Mouse (Mus musculus): ENCODE data around the gene Tmem8b. TPM values are rescaled to one million over a fixed set of nuclear protein-coding genes. Genes with fewer than 3 reads are reported as not detected.

The Tmem8b gene
- polyA plus RNA-seq, 1 experiment from 2014 or later: 4.4 TPM

DNA sequence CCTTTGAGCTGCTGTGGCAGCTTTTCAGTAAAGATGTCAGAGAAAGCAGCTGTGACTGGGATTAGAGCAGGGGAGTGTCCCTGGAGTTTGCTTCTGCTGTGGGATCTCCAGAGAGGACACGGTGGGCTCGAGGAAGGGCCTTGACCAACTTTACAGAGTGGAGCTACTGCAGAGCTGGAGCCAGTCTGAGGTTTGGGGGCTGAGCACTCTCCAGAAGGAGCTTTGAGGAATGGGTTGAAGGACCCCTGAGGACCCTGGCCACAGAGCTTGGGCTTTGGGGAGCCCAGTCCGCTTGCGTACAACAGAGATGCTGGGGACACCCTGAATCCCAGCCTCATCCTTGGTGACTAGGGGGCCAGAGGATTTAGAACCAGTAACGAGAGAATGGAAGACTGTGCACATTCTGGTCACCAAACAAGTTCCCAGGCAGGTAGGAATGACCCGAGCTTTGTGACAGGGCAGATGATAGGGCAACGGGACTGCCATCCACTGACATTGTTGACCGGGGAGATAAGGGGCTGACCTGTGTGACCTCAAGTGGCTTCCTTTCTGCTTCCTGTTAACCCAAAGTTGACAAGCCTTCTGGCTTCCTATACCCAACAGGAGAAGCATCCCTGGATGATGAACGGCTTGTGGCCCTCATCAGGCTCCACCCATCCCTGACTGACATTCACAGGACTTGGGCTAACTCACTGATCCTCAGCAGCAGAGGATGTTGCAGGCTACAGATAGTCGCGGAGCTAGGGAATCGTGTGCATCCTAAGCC, 57.6 kb downstream of the Tmem8b start:
- H3K27ac ChIP-seq (ENCODE audit: low read depth, low read length): no peak overlapping the region
- H3K9ac ChIP-seq (ENCODE audit: low read length): no peak overlapping the region
- no peaks in the 10 kb centered on the region for H3K4me1 ChIP-seq (ENCODE audit: control insufficient read depth, insufficient read depth, low read length)
- no peak for DNase-seq (ENCODE audit: low spot score, missing footprints)
- no peaks in the 10 kb centered on the region for H3K27me3 ChIP-seq (ENCODE audit: control insufficient read depth, insufficient read depth, low read length)
- no peaks in the 10 kb centered on the region for H3K9me3 ChIP-seq (ENCODE audit: control insufficient read depth, low read length)
- H3K4me3 ChIP-seq (ENCODE audit: low read depth, low read length): no peak overlapping the region
- no peaks in the 10 kb centered on the region for H3K36me3 ChIP-seq (ENCODE audit: control insufficient read depth, insufficient read depth, low read length)
- H3K4me2 ChIP-seq: no peak overlapping the region
- 74% methylated on average over 12 of the region's 12 CpGs for WGBS
- no peak for ATAC-seq (ENCODE audit: low FRiP score)

DNA sequence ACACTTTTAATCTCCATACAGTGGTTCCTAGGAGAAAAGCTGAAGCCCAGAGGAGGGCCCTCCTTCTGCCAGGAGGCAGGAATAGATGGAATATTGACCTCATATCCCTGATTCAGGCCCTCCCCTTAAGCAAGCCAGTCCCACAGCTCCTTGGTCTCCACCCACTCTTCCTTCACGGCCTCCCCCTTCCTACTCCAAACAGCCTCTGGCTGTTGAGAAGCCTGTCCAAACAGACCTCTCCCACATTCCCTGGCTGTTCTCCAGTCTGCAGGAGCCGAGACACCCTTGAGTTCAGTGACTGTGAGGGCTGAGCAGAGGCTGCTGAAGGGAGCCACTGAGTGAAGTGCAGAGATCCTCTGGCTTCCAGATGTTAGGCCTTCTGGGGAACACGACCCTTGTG, 58.2 kb downstream of the Tmem8b start, which contains the start of gene Hrct1:
Gene Hrct1, plus strand, starts transcription at position 194 of the 400 bp plus-strand sequence.
- H3K9me3 ChIP-seq (ENCODE audit: control insufficient read depth, low read length): no peaks in the 10 kb centered on the region
- H3K4me2 ChIP-seq: no peak within 1 kb of the TSS
- H3K4me1 ChIP-seq (ENCODE audit: control insufficient read depth, insufficient read depth, low read length): no peaks in the 10 kb centered on the region
- no peaks in the 10 kb centered on the region for H3K27me3 ChIP-seq (ENCODE audit: control insufficient read depth, insufficient read depth, low read length)
- H3K4me3 ChIP-seq (ENCODE audit: low read depth, low read length): no peak within 1 kb of the TSS
- DNase-seq (ENCODE audit: low spot score, missing footprints) (no peak), ATAC-seq (ENCODE audit: low FRiP score) (no peak)
- H3K36me3 ChIP-seq (ENCODE audit: control insufficient read depth, insufficient read depth, low read length): no peaks in the 10 kb centered on the region
- H3K9ac ChIP-seq (ENCODE audit: low read length): no peak within 1 kb of the TSS
- 80% methylated on average over 3 of the region's 3 CpGs for WGBS
- no peak within 1 kb of the TSS for H3K27ac ChIP-seq (ENCODE audit: low read depth, low read length)

DNA sequence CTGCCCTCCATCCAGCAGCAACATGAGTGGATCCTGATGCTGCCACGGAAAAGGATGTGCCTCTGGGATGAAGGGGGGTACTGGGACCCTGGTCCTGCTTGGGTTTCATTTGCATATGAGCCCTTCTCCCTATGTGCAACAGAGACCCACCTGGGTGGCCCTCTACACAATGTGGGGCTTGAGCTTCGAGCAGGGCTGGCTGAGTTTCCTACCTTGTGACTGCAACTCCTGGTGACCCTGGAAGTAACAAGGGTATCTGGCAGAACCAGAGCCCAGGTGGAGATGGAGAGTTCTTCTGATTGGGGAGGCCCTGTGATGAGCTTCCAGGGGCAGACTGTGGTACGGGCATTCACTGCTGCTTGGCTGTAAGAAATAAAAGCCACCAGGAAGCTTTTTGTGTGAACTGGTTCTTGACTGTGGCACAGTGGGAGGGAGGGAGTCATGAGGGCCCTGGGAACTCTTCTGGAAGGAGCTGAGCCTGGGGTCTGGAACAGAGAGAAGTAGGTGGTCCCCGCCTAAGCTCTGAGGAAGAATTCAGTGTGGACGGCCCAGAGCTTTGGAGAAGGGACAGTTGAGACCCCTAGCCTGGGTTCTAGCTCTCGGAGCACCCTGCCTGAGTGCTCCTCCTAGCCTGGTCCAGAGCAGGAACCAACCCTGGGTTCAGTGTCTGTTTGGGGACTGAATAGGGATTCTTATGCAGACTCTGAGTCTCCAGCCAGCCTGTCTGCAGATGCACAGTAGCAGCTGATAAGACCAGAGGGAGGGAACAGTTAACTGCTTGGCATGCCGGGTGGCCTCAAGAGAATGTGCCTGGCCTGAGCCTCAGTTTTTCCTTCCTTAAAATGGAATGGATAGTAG, 59.2 kb downstream of the Tmem8b start:
- H3K36me3 ChIP-seq (ENCODE audit: control insufficient read depth, insufficient read depth, low read length): no peaks in the 10 kb centered on the region
- no peaks in the 10 kb centered on the region for H3K9me3 ChIP-seq (ENCODE audit: control insufficient read depth, low read length)
- ATAC-seq (ENCODE audit: low FRiP score) (no peak), DNase-seq (ENCODE audit: low spot score, missing footprints) (no peak)
- no peak overlapping the region for H3K4me3 ChIP-seq (ENCODE audit: low read depth, low read length)
- no peak overlapping the region for H3K27ac ChIP-seq (ENCODE audit: low read depth, low read length)
- no peaks in the 10 kb centered on the region for H3K27me3 ChIP-seq (ENCODE audit: control insufficient read depth, insufficient read depth, low read length)
- H3K4me1 ChIP-seq (ENCODE audit: control insufficient read depth, insufficient read depth, low read length): no peaks in the 10 kb centered on the region
- no peak overlapping the region for H3K9ac ChIP-seq (ENCODE audit: low read length)
- 75% methylated on average over 7 of the region's 7 CpGs for WGBS
- no peak overlapping the region for H3K4me2 ChIP-seq

DNA sequence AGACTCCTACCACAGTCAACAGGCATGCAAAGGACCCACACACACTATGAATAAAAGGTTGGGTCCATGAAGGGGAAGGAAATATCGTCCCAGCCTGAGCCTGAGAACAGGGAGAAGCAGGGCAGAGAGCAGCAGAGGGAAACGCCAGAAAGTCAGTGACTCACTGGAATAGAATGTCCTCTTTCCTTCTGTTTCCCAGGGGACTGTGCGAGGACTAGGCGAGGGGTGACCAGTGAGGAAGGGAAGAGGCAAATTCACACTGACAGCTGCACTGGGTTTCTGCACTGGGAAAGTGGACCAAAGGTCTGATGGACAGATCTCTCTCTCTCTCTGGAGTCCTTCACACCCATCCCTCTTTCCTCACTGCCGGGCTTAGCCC, 59.8 kb downstream of the Tmem8b start:
- H3K36me3 ChIP-seq (ENCODE audit: control insufficient read depth, insufficient read depth, low read length): no peaks in the 10 kb centered on the region
- H3K9ac ChIP-seq (ENCODE audit: low read length): no peak overlapping the region
- no peak overlapping the region for H3K27ac ChIP-seq (ENCODE audit: low read depth, low read length)
- no peak for DNase-seq (ENCODE audit: low spot score, missing footprints)
- no peak overlapping the region for H3K4me3 ChIP-seq (ENCODE audit: low read depth, low read length)
- H3K27me3 ChIP-seq (ENCODE audit: control insufficient read depth, insufficient read depth, low read length): no peaks in the 10 kb centered on the region
- no peak overlapping the region for H3K4me2 ChIP-seq
- H3K4me1 ChIP-seq (ENCODE audit: control insufficient read depth, insufficient read depth, low read length): no peaks in the 10 kb centered on the region
- WGBS: 60% methylated on average over 5 of the region's 5 CpGs
- no peaks in the 10 kb centered on the region for H3K9me3 ChIP-seq (ENCODE audit: control insufficient read depth, low read length)
- no peak for ATAC-seq (ENCODE audit: low FRiP score)

DNA sequence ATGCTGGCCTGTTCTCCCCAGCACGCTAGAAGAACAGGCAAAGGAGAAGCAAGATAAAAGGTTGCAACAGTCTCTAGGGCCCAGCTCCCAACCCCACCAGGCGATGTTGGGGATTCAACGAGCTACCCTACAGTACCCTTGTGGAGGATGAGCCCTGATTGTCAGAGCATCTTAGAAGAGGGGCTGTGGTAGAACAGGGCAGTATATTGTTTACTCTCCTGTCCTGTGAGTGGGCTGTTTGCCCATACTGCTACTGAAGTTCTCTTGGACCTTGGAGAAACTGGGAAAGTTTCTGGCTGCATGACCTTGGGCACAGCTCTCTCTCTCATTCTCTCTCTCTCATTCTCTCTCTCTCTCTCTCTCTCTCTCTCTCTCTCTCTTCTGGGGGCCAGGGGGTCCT, 60.4 kb downstream of the Tmem8b start:
- H3K4me2 ChIP-seq: no peak overlapping the region
- no peak overlapping the region for H3K4me3 ChIP-seq (ENCODE audit: low read depth, low read length)
- no peak overlapping the region for H3K9ac ChIP-seq (ENCODE audit: low read length)
- WGBS: 71% methylated on average over 3 of the region's 3 CpGs
- H3K27ac ChIP-seq (ENCODE audit: low read depth, low read length): no peak overlapping the region
- H3K4me1 ChIP-seq (ENCODE audit: control insufficient read depth, insufficient read depth, low read length): no peaks in the 10 kb centered on the region
- H3K36me3 ChIP-seq (ENCODE audit: control insufficient read depth, insufficient read depth, low read length): no peaks in the 10 kb centered on the region
- H3K9me3 ChIP-seq (ENCODE audit: control insufficient read depth, low read length): no peaks in the 10 kb centered on the region
- no peak for ATAC-seq (ENCODE audit: low FRiP score)
- DNase-seq (ENCODE audit: low spot score, missing footprints): no peak
- H3K27me3 ChIP-seq (ENCODE audit: control insufficient read depth, insufficient read depth, low read length): no peaks in the 10 kb centered on the region

DNA sequence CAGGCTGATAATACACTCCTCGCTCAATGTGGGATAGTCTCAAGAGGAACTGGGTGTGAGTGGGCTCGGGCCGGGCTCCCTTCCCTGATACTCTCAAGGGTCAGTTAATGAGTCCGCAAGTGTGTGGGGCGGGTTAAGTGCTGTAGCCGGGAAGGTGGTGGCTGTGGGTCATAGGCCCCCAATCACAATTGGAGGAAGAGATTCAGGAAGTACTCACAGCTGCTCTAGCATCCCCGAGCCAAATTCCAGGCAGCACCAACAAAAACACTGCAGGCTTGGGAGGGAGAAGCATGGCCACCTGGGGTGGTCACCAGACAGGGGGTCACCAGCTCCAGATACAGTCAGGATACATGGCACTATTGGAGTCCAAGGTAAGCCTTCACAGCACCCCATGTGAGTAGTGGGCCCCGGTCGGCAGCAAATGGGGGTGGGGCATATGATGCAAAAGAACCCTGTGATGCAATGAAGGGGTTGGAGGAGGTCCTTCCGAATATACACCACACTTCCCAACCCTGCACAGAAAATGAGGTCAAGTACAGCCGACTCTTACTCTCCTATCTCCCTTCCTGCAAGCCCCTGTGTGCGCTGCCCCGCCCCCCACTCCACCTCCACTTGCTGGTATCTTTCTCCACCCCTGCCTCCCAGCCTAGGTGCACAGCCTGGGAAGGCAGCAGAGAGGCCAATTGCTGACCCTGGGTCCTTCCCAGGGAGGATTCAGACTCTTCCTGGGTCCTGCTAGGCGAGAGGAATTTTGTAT, 61.2 kb downstream of the Tmem8b start, which contains the start of gene Spaar:
Gene Spaar, plus strand, starts transcription at position 241 of the 757 bp plus-strand sequence.
- no peak within 1 kb of the TSS for H3K4me2 ChIP-seq

DNA sequence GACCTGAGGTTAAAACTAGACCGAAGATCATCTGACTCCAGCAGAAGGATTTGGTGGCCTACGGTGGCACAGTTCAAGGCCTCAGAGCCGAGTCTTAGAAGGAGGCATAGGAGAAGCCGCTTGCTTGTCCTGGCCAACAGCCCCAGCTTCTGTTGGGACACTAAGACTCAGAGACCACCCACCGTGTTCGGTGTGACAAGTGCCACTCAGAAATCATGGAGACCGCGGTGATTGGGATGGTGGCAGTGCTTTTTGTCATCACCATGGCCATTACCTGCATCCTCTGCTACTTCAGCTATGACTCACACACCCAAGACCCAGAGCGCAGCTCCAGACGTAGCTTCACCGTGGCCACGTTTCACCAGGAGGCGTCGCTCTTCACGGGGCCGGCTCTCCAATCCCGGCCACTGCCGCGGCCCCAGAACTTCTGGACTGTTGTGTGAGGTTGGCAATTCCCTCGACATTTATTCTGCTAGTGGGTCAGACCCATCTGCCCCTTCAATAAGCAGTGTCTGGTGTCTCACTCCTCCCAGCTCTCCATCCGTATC, 62.1 kb downstream of the Tmem8b start:
- 69% methylated on average over 21 of the region's 21 CpGs for WGBS
- no peak for ATAC-seq (ENCODE audit: low FRiP score)
- no peak overlapping the region for H3K9ac ChIP-seq (ENCODE audit: low read length)

More for the DNA sequence above, 61.2 kb downstream of the Tmem8b start, which contains the start of gene Spaar:
- Histone ChIP-seq H3K4me1 (ENCODE audit: control insufficient read depth, insufficient read depth, low read length) (no peaks in the 10 kb centered on the region), H3K36me3 (ENCODE audit: control insufficient read depth, insufficient read depth, low read length) (no peaks in the 10 kb centered on the region), H3K27me3 (ENCODE audit: control insufficient read depth, insufficient read depth, low read length) (no peaks in the 10 kb centered on the region), H3K27ac (ENCODE audit: low read depth, low read length) (no peak within 1 kb of the TSS), H3K9ac (ENCODE audit: low read length) (no peak within 1 kb of the TSS), H3K9me3 (ENCODE audit: control insufficient read depth, low read length) (no peaks in the 10 kb centered on the region), H3K4me3 (ENCODE audit: low read depth, low read length) (no peak within 1 kb of the TSS)
- DNase-seq (ENCODE audit: low spot score, missing footprints) (no peak), ATAC-seq (ENCODE audit: low FRiP score) (no peak)
- WGBS: 74% methylated on average over 14 of the region's 14 CpGs

DNA sequence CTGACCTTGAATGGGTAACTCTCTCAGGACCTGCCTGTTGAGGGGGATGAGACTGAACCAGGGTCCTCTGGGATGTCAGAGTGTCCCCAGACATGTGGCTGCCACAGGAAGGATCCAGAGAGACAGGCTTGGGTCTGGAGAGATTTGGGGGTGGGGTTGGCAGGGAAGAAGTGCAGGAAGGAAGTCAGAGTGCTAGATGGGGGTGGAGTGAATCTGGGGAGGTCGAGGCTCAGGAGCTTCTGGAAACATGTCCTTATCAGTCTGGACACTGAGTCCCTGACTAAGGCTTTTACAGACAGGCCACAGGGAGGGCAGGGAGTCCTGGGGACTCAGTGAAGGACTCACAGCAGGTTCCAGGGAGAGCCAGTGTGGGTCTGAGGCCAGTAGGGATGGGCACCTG, 63.4 kb downstream of the Tmem8b start:
- ATAC-seq (ENCODE audit: low FRiP score) (no peak), DNase-seq (ENCODE audit: low spot score, missing footprints) (no peak)
- H3K9me3 ChIP-seq (ENCODE audit: control insufficient read depth, low read length): no peaks in the 10 kb centered on the region
- H3K27me3 ChIP-seq (ENCODE audit: control insufficient read depth, insufficient read depth, low read length): no peaks in the 10 kb centered on the region
- no peaks in the 10 kb centered on the region for H3K36me3 ChIP-seq (ENCODE audit: control insufficient read depth, insufficient read depth, low read length)
- H3K27ac ChIP-seq (ENCODE audit: low read depth, low read length): no peak overlapping the region
- no peak overlapping the region for H3K4me3 ChIP-seq (ENCODE audit: low read depth, low read length)
- WGBS: 44% methylated on average over 1 of the region's 1 CpGs
- H3K9ac ChIP-seq (ENCODE audit: low read length): no peak overlapping the region
- H3K4me1 ChIP-seq (ENCODE audit: control insufficient read depth, insufficient read depth, low read length): no peaks in the 10 kb centered on the region
- H3K4me2 ChIP-seq: no peak overlapping the region

More for the DNA sequence above, 62.1 kb downstream of the Tmem8b start:
- Histone ChIP-seq H3K27ac (ENCODE audit: low read depth, low read length) (no peak overlapping the region), H3K9me3 (ENCODE audit: control insufficient read depth, low read length) (no peaks in the 10 kb centered on the region), H3K27me3 (ENCODE audit: control insufficient read depth, insufficient read depth, low read length) (no peaks in the 10 kb centered on the region), H3K36me3 (ENCODE audit: control insufficient read depth, insufficient read depth, low read length) (no peaks in the 10 kb centered on the region), H3K4me2 (no peak overlapping the region), H3K4me1 (ENCODE audit: control insufficient read depth, insufficient read depth, low read length) (no peaks in the 10 kb centered on the region), H3K4me3 (ENCODE audit: low read depth, low read length) (no peak overlapping the region)
- no peak for DNase-seq (ENCODE audit: low spot score, missing footprints)
